Mouse (Mus musculus) yolk sac, embryonic 10.5 days (tissue): ENCODE data around the gene Gna13.

Source experiments
- DNase-seq: peaks from one replicate; pipeline ENCODE4 v3.0.0-alpha.2; 2017; ENCODE audit warnings: low spot score

Gene Gna13

DNA sequence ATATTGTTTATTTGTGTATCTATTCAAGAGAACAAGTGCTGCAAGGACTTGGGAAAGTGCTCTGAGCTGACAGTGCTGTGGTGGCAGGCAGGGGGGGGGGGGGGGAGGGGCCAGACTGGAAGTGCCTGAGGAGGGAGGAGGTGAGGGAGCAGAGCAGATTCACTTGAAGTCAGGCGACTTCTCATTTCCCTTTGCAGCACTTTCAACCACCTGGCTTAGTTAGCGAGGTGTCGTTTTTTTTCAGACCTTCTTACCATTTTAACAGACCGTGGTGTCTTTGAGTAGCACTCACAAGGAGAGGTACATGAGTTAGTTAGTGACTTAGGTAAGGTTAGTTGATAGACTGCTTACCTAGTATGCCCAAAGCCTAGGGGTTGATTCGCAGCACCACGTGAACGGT lies 12.8 kb downstream of the Gna13 start:
- peak; percentile 57 for DNase-seq

DNA sequence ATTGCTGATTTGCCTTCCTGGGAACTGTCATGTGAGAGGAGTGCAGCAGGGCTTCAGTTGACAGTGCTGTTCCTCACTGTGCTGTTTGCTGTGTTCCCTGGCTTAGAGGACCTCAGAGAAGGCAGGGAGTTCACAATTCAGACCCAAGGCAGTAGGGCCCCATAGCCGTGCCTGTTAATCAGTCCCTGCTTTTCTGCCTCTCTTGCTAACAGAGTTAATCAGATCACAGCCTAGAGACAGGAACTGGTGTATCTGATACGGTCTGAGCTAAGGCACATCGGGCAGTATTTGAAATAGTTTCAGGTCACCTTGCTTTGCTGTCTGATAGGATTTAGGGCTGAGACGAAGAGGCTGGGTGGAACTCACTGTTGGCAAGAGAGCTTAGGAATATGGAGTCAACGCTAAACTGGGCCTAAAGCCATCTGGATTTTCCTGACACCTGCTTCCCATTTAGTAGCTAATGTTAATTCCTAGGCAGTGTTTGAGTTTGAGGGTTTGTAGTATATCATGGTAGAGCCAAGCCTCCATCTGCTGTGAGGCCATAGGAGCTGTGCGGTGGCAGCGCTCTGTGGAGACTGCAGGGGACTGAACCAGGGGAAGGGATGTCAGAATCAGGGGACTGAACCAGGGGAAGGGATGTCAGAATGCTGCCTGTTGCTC lies 14.0 kb downstream of the Gna13 start:
- no peak for DNase-seq

- DNase-seq = no peak
Observed at GRCm38 (mm10) chr11:109377477-109377876, 14.8 kb downstream of the Gna13 start.

- no peak for DNase-seq
Observed at GRCm38 (mm10) chr11:109378051-109378450, 15.4 kb downstream of the Gna13 start.

- no peak for DNase-seq
Observed at GRCm38 (mm10) chr11:109380662-109381061, 18.0 kb downstream of the Gna13 start.

GRCm38 (mm10) chr11:109385296-109385695 lies 22.7 kb downstream of the Gna13 start:
- no peak for DNase-seq

GRCm38 (mm10) chr11:109389046-109389445 lies 26.4 kb downstream of the Gna13 start:
- DNase-seq = no peak

- DNase-seq = no peak
Observed at GRCm38 (mm10) chr11:109391200-109391599, 28.6 kb downstream of the Gna13 start.

GRCm38 (mm10) chr11:109391760-109392159 lies 29.1 kb downstream of the Gna13 start:
- peak; percentile 32 for DNase-seq

DNA sequence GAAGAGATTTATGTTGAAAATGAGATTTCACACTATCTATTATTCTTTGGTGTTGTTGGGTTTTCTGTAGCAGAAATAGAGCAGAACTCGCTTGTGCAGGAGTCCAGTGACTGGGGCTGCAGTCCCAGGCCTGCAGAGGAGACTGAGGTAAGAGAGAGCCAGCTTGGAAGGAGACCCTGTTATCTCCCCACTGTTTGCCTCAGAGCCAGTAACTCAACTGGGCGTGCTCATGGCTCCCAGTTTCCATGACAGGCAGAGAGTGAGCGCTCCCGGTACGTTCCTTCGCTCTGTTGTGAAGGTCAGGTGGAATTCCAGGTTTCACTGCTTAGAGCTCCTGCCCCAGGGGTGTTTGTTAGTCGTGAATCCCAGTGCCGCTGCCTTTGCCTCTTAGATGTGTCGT lies 30.0 kb downstream of the Gna13 start:
- DNase-seq = no peak

DNA sequence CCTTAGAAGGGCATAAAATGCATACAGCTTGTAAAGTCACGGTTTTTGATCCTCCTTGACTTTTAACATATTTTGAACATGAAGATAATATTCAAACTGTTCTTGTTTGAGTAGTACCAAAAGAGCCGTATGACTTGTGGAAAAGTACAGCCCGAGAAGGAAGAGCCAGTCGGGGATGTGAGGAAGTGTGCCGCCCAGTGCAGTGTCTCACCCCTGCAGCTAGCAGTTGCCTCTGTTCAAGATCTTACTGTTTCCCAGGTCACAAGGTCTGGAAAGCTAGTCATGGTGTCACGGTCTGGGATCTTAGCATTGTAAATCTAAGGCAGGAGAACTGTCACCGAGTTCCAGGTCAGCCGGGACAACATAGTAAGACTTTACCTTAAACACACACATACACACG lies 32.1 kb downstream of the Gna13 start:
- DNase-seq = no peak

DNA sequence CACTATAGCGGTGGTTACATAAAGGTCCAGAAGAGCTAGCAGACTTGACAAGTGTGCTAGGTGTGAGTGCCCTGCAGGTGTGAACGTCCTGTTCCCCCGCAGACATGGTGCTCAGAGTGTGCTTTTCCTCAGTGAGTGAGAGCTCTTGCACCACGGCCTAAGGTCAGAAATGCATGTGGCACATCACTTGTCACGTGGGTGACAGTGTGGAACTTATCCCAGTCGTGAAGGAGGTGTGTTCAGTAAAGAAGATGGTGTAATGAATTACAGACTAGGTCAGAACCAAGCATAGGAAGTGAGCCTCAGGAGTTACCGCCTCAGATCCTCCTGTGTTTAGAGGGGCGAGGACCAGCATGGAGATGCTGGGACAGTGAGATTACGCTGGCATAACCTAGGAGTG lies 32.7 kb downstream of the Gna13 start:
- DNase-seq = no peak

GRCm38 (mm10) chr11:109406431-109406830 lies 43.8 kb downstream of the Gna13 start:
- no peak for DNase-seq

DNA sequence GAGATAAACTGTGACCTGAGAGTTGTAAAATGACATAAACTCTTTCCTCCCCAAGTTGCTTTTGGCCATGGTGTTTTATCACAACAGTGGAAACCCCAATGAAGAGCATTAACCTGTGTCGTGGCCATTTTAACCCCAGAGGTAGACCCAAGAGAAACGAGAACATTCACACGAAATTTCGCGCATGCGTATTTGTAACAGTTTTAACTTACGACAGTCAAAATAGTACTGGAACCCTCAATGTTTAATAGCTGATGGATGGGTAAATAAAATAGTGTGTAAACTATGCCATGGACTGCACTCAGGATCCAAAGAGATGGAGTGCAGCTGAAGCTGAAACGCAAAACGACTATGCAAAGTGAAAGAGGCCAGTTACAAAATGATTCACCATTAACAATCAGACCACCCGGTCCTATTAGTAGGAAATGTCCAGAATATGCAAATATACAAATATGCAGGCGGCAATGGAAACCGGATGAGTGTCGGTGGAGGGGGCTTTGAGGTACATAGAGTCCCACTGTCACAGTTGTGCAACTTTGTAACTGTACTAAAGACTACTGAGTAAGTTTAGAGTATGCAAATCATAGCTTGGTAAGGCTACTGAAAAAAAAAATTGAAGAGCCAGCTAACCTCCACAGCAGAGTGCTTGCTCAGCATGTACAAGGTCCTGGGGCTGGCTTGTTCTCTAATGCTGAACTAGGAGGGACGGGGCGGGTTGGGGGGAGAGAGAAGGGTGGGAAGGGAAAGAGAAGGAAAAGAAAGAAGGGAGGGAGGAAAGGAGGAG lies 47.8 kb downstream of the Gna13 start:
- DNase-seq = no peak

- DNase-seq = no peak
Observed at GRCm38 (mm10) chr11:109413617-109414016, 51.0 kb downstream of the Gna13 start, which contains the start of gene 9930022D16Rik. Gene 9930022D16Rik, plus strand, starts transcription at chr11:109413917.

DNA sequence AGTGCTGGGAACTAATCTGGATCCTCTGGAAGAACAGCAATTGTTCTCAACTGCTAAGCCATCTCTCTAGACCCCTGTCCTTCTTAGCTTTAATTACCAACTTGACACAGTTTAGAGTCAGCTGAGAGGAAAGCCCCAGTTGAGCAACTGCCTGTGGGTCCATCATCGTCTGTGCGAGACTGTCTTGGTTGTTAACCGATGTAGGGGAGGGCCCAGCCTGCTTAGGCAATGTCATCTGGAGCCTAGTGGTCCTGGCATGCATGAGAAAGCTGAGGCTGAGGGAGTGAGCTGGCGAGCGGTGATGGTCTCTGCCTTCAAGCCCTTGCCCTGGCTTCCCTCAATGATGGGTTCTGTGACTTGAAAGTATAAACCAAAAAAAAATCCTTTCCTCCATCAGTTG lies 52.2 kb downstream of the Gna13 start:
- DNase-seq = no peak

- DNase-seq = peak; percentile 19
Observed at GRCm38 (mm10) chr11:109416709-109417420, 54.2 kb downstream of the Gna13 start.

DNA sequence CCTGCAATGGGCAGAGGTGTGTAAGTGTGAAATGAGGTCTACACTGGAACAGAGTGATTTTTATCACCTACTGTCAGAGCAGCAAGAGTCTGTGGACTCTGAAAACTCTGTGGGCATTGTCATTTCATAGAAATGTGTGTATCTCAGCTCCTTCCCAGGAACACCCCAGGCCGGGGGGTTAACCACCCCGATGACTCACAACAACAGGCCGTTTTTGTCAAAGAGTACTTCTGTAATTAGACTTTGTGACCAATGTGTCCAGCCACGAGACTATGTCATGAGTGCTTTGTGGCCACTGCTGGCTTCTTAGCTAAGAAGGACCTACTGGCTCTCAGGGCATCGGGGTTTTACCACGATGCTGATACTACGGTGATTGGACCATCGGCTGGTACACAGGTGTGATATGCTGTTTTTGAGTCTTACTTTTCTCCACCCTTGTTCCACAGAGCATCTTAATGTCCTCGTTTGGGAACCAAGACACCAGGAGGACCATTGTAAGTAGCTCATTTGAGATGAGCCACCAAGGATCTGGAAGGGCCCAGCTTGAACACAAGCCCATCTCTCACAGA lies 54.9 kb downstream of the Gna13 start:
- no peak for DNase-seq

DNA sequence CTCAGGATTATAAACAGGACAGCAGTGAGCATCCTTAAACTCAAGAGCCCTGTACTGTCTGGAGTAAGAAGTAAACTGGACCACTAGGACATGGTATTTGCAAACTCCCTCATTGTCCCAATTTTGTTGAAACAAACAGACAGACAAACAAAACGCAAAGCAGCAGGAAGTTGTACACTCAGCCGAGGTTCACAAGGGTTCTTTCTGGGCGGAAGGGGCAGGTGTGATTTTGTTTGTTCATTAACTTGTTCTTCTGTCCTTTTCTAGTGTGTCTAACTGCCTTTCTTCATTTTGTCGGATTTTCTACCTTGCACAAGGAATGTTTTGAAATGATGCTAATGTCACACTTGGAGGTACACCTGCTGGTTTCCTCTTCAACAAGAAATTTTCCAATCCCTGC lies 56.8 kb downstream of the Gna13 start:
- no peak for DNase-seq

DNA sequence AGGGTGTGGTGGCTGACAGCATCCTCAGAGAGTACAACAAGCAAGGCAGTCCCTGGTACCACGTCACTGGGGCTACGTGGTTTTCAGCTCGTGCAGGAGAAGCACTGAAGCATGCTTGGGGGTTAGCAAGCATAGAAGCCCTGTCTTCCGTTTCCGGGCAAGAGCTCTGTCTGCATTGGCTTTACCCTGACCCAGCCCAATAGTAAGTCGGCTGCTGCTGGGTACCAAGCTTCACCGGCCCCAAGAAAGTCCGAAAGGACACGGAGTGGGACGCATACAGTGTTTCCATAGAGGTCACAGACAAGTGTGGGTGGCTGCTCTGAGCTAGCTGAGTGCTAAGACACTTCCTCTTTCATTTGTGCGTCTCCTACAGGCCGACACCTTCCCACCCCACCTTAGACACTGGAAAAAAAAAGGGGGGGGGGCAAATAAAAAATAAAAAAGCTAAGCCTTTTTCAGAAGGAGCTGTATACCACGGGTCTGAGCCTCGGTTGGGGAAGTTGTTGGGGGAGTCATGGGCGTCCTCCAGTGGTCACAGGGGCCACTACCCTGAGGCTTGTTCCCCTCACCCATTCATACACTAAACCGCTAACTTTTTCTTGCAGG lies 57.4 kb downstream of the Gna13 start:
- DNase-seq = no peak

DNA sequence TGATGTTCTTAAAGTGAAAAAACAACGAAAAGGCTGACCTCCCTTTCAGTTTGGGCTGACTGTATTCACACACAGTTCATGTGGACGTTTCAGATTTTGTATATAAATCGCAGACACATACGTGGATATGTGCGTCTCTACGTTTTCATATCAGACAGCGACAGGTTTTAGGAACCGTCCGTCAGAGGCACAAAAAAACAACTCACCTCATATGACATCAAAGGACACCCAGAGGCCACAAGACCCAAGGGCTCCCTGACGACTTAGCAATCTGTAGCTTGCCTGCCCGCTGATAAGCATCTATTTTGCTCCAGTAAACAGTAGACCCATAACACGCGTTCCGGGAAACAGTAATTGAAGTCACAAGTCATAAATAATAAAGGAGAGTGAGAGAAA lies 57.9 kb downstream of the Gna13 start:
- no peak for DNase-seq

DNA sequence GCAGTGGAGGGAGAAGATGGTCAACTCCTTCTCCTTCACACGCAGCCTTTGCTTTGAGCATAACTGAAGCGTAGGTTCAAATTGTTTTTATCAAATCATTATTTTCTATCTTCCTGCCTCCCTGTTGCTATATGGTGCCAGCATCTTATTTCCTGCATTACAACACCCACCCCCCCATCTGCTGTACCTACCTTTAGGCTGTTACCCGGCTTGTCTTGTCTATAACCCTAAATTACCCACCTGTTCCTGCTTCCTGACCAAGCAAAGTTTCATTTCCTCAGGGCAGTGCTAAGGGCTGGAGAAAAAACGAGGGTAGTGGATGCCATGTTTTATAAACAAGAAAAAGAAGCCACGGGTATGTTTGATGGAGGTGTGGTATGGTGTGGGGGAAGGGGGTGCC lies 58.6 kb downstream of the Gna13 start:
- DNase-seq = no peak
